Mouse (Mus musculus): Measurements from ENCODE around the gene Mpp5. TPM values are rescaled to one million over a fixed set of nuclear protein-coding genes. Genes with fewer than 3 reads are reported as not detected.

Mpp5 gene
- polyA plus RNA-seq, 1 experiment from 2014 or later, result 24.4 TPM

- no peak overlapping the region for H3K27ac ChIP-seq (ENCODE audit: low read length)
- H3K4me3 ChIP-seq (ENCODE audit: low read length), result no peak overlapping the region
- H3K9me3 ChIP-seq (ENCODE audit: control insufficient read depth, low read length), result no peaks in the 10 kb centered on the region
- no peaks in the 10 kb centered on the region for H3K4me1 ChIP-seq (ENCODE audit: control insufficient read depth, insufficient read depth, low read length)
- H3K27me3 ChIP-seq (replicated peaks; ENCODE audit: control insufficient read depth, insufficient read depth, low read length), result no peaks in the 10 kb centered on the region
- peaks cover 4% of the 10 kb centered on the region; the same call in 1 of the 2 replicates for H3K36me3 ChIP-seq (ENCODE audit: control insufficient read depth, insufficient read depth, low read length)
- ATAC-seq, result no peak
- no peak overlapping the region for H3K4me2 ChIP-seq (ENCODE audit: low read depth, low read length)
- no peak overlapping the region for H3K9ac ChIP-seq (ENCODE audit: low read depth, low read length)
Measured at GRCm38 (mm10) chr12:78801836-78802235, 53.1 kb downstream of the Mpp5 start.

GRCm38 (mm10) chr12:78814437-78814836 lies 65.7 kb downstream of the Mpp5 start:
- H3K4me3 ChIP-seq (ENCODE audit: low read length), result no peak overlapping the region
- no peaks in the 10 kb centered on the region for H3K9me3 ChIP-seq (ENCODE audit: control insufficient read depth, low read length)
- no peak overlapping the region for H3K9ac ChIP-seq (ENCODE audit: low read depth, low read length)
- H3K4me2 ChIP-seq (ENCODE audit: low read depth, low read length), result no peak overlapping the region
- H3K4me1 ChIP-seq (ENCODE audit: control insufficient read depth, insufficient read depth, low read length), result no peaks in the 10 kb centered on the region
- no peak overlapping the region for H3K27ac ChIP-seq (ENCODE audit: low read length)
- H3K27me3 ChIP-seq (replicated peaks; ENCODE audit: control insufficient read depth, insufficient read depth, low read length), result no peaks in the 10 kb centered on the region
- H3K36me3 ChIP-seq (ENCODE audit: control insufficient read depth, insufficient read depth, low read length), result no peaks in the 10 kb centered on the region
- ATAC-seq, result no peak

GRCm38 (mm10) chr12:78834496-78834895 lies 85.8 kb downstream of the Mpp5 start:
- H3K9ac ChIP-seq (ENCODE audit: low read depth, low read length), result no peak overlapping the region
- ATAC-seq, result no peak
- no peaks in the 10 kb centered on the region for H3K9me3 ChIP-seq (ENCODE audit: control insufficient read depth, low read length)
- H3K27ac ChIP-seq (ENCODE audit: low read length), result no peak overlapping the region
- H3K27me3 ChIP-seq (replicated peaks; ENCODE audit: control insufficient read depth, insufficient read depth, low read length), result no peaks in the 10 kb centered on the region
- WGBS, result 96% methylated on average over 2 of the region's 2 CpGs
- peaks cover 7% of the 10 kb centered on the region; the same call in 1 of the 2 replicates for H3K36me3 ChIP-seq (ENCODE audit: control insufficient read depth, insufficient read depth, low read length)
- H3K4me1 ChIP-seq (ENCODE audit: control insufficient read depth, insufficient read depth, low read length), result no peaks in the 10 kb centered on the region
- no peak overlapping the region for H3K4me3 ChIP-seq (ENCODE audit: low read length)
- H3K4me2 ChIP-seq (ENCODE audit: low read depth, low read length), result no peak overlapping the region

- 78% methylated on average over 4 of the region's 4 CpGs for WGBS
- H3K27ac ChIP-seq (ENCODE audit: low read length), result no peak overlapping the region
- no peaks in the 10 kb centered on the region for H3K27me3 ChIP-seq (replicated peaks; ENCODE audit: control insufficient read depth, insufficient read depth, low read length)
- H3K9ac ChIP-seq (ENCODE audit: low read depth, low read length), result no peak overlapping the region
- no peaks in the 10 kb centered on the region for H3K9me3 ChIP-seq (ENCODE audit: control insufficient read depth, low read length)
- no peak overlapping the region for H3K4me2 ChIP-seq (ENCODE audit: low read depth, low read length)
- no peak overlapping the region for H3K4me3 ChIP-seq (ENCODE audit: low read length)
- H3K4me1 ChIP-seq (ENCODE audit: control insufficient read depth, insufficient read depth, low read length), result no peaks in the 10 kb centered on the region
- 0 out of 2 replicates have a peak, but pooled peaks cover 3% of the 10 kb centered on the region for H3K36me3 ChIP-seq (ENCODE audit: control insufficient read depth, insufficient read depth, low read length)
- ATAC-seq, result no peak
Measured at GRCm38 (mm10) chr12:78839906-78840305, 91.2 kb downstream of the Mpp5 start.

GRCm38 (mm10) chr12:78842429-78842828 lies 93.7 kb downstream of the Mpp5 start:
- H3K4me2 ChIP-seq (ENCODE audit: low read depth, low read length), result no peak overlapping the region
- 90% methylated on average over 1 of the region's 1 CpGs for WGBS
- no peaks in the 10 kb centered on the region for H3K9me3 ChIP-seq (ENCODE audit: control insufficient read depth, low read length)
- no peak overlapping the region for H3K4me3 ChIP-seq (ENCODE audit: low read length)
- no peak overlapping the region for H3K9ac ChIP-seq (ENCODE audit: low read depth, low read length)
- no peaks in the 10 kb centered on the region for H3K4me1 ChIP-seq (ENCODE audit: control insufficient read depth, insufficient read depth, low read length)
- H3K27ac ChIP-seq (ENCODE audit: low read length), result no peak overlapping the region
- no peaks in the 10 kb centered on the region for H3K27me3 ChIP-seq (replicated peaks; ENCODE audit: control insufficient read depth, insufficient read depth, low read length)
- no peak for ATAC-seq
- H3K36me3 ChIP-seq (ENCODE audit: control insufficient read depth, insufficient read depth, low read length), result 0 out of 2 replicates have a peak, but pooled peaks cover under 1% of the 10 kb centered on the region

GRCm38 (mm10) chr12:78848246-78848645 lies 99.5 kb downstream of the Mpp5 start:
- Histone ChIP-seq H3K36me3 (ENCODE audit: control insufficient read depth, insufficient read depth, low read length) (no peaks in the 10 kb centered on the region), H3K4me2 (ENCODE audit: low read depth, low read length) (no peak overlapping the region), H3K4me3 (ENCODE audit: low read length) (no peak overlapping the region), H3K9me3 (ENCODE audit: control insufficient read depth, low read length) (no peaks in the 10 kb centered on the region), H3K4me1 (ENCODE audit: control insufficient read depth, insufficient read depth, low read length) (no peaks in the 10 kb centered on the region), H3K27me3 (replicated peaks; ENCODE audit: control insufficient read depth, insufficient read depth, low read length) (no peaks in the 10 kb centered on the region), H3K9ac (ENCODE audit: low read depth, low read length) (no peak overlapping the region), H3K27ac (ENCODE audit: low read length) (no peak overlapping the region)
- no peak for ATAC-seq
- WGBS, result 77% methylated on average over 4 of the region's 4 CpGs

- Histone ChIP-seq H3K27ac (ENCODE audit: low read length) (peak overlapping the region; percentile 70), H3K9ac (ENCODE audit: low read depth, low read length) (peak overlapping the region; percentile 76), H3K36me3 (ENCODE audit: control insufficient read depth, insufficient read depth, low read length) (no peaks in the 10 kb centered on the region), H3K4me1 (ENCODE audit: control insufficient read depth, insufficient read depth, low read length) (peaks cover 7% of the 10 kb centered on the region; the same call in 1 of the 2 replicates), H3K4me2 (ENCODE audit: low read depth, low read length) (peak overlapping the region; percentile 87), H3K4me3 (ENCODE audit: low read length) (peak overlapping the region; percentile 81), H3K27me3 (replicated peaks; ENCODE audit: control insufficient read depth, insufficient read depth, low read length) (no peaks in the 10 kb centered on the region), H3K9me3 (ENCODE audit: control insufficient read depth, low read length) (no peaks in the 10 kb centered on the region)
- peak; percentile 10 for ATAC-seq
- under 1% methylated on average over 30 of the region's 30 CpGs for WGBS
Measured at GRCm38 (mm10) chr12:78860921-78861495, 112.3 kb downstream of the Mpp5 start.

- H3K36me3 ChIP-seq (ENCODE audit: control insufficient read depth, insufficient read depth, low read length), result no peaks in the 10 kb centered on the region
- H3K4me3 ChIP-seq (ENCODE audit: low read length), result peak within 1 kb of the TSS; percentile 81
- WGBS, result under 1% methylated on average over 55 of the region's 55 CpGs
- H3K9ac ChIP-seq (ENCODE audit: low read depth, low read length), result peak within 1 kb of the TSS; percentile 88
- H3K4me1 ChIP-seq (ENCODE audit: control insufficient read depth, insufficient read depth, low read length), result peaks cover 7% of the 10 kb centered on the region; the same call in 1 of the 2 replicates
- H3K4me2 ChIP-seq (ENCODE audit: low read depth, low read length), result peak within 1 kb of the TSS; percentile 87
- H3K27ac ChIP-seq (ENCODE audit: low read length), result peak within 1 kb of the TSS; percentile 88
- ATAC-seq, result peak; percentile 100
- no peaks in the 10 kb centered on the region for H3K9me3 ChIP-seq (ENCODE audit: control insufficient read depth, low read length)
- no peaks in the 10 kb centered on the region for H3K27me3 ChIP-seq (replicated peaks; ENCODE audit: control insufficient read depth, insufficient read depth, low read length)
Measured at GRCm38 (mm10) chr12:78861496-78862253, 113.0 kb downstream of the Mpp5 start, which contains the start of the genes Atp6v1d and Eif2s1. Gene Atp6v1d, minus strand, starts transcription at chr12:78861638. Gene Eif2s1, plus strand, starts transcription at chr12:78861819.

GRCm38 (mm10) chr12:78862254-78862730 lies 113.6 kb downstream of the Mpp5 start:
- Histone ChIP-seq H3K27ac (ENCODE audit: low read length) (peak overlapping the region; percentile 88), H3K36me3 (ENCODE audit: control insufficient read depth, insufficient read depth, low read length) (no peaks in the 10 kb centered on the region; the same call in 1 of the 2 replicates), H3K4me1 (ENCODE audit: control insufficient read depth, insufficient read depth, low read length) (peaks cover 7% of the 10 kb centered on the region; the same call in 1 of the 2 replicates), H3K27me3 (replicated peaks; ENCODE audit: control insufficient read depth, insufficient read depth, low read length) (no peaks in the 10 kb centered on the region), H3K9ac (ENCODE audit: low read depth, low read length) (peak overlapping the region; percentile 88), H3K9me3 (ENCODE audit: control insufficient read depth, low read length) (no peaks in the 10 kb centered on the region), H3K4me2 (ENCODE audit: low read depth, low read length) (peak overlapping the region; percentile 77), H3K4me3 (ENCODE audit: low read length) (peak overlapping the region; percentile 81)
- ATAC-seq, result no peak; the same call in 1 of the 2 replicates
- WGBS, result under 1% methylated on average over 22 of the region's 22 CpGs

All from intestine, embryonic 16.5 days (tissue).